Mouse (Mus musculus): ENCODE measurements around the gene Tiam1.

DNA sequence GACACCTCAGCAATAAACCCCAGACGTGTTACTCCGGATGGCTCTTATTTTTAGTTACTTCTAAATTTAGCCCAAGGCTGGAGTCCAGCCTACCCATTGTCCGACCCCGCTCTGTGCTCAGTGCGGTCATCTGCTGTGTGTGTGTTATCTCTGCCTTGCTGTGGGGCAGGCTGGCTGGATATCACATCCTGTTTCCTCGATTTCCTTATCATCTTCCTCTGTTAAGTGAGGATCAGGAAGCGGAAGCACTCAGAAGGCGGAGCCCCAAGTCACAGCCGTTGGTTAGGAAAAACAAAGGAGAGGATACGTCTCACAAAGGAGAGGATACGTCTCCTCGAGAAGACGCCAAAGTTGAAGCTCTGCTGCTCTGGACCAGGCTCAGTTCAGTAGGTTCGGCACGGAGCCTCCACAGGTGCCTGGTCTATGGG lies 313.3 kb downstream of the Tiam1 start:
- TF ChIP-seq FLI1 (IDR thresholded peaks at IDR 0.05; ENCODE audit: low read length) (no peak), GATA1 (IDR thresholded peaks at IDR 0.05; ENCODE audit: borderline replicate concordance, low read length) (no peak)

All from megakaryocyte, embryonic 14.5 days (primary cell).